Mouse (Mus musculus) myocyte (in vitro differentiated cells): ENCODE results near the gene Smg1. TPM values are rescaled to one million over a fixed set of nuclear protein-coding genes. Genes with fewer than 3 reads are reported as not detected.

ENCODE experiments used
- H3K27me3 ChIP-seq: one replicate; pipeline ENCODE4 v1.6.1; 2011; ENCODE audit not compliant: control insufficient read depth, insufficient read depth, insufficient read length
- H3K36me3 ChIP-seq: one replicate; pipeline ENCODE4 v1.6.1; 2011; ENCODE audit not compliant: control insufficient read depth, insufficient read depth
- H3K4me2 ChIP-seq: one replicate; pipeline ENCODE4 v1.6.1; 2011; ENCODE audit warnings: low read depth, control low read depth
- H3K4me3 ChIP-seq: one replicate; pipeline ENCODE4 v1.5.1; 2011; ENCODE audit warnings: mild to moderate bottlenecking, control low read depth, moderate library complexity
- H3K79me2 ChIP-seq: one replicate; pipeline ENCODE4 v1.6.1; 2011; ENCODE audit not compliant: control insufficient read depth, insufficient read depth
- H3ac ChIP-seq: one replicate; pipeline ENCODE4 v1.6.1; 2011; ENCODE audit not compliant: control insufficient read depth, insufficient read length
- CEBPB ChIP-seq: IDR thresholded peaks from 2 replicates; pipeline ENCODE4 v1.6.1; 2011; ENCODE audit warnings: mild to moderate bottlenecking, moderate library complexity; ENCODE audit not compliant: poor library complexity, insufficient read depth, severe bottlenecking
- E2F4 ChIP-seq: IDR thresholded peaks from one replicate; pipeline ENCODE4 v1.6.1; 2011; ENCODE audit warnings: mild to moderate bottlenecking, control low read depth, moderate library complexity; ENCODE audit not compliant: insufficient read depth
- MAX ChIP-seq: IDR thresholded peaks from one replicate; pipeline ENCODE4 v1.6.1; 2011; ENCODE audit warnings: low read depth, mild to moderate bottlenecking, control low read depth
- MYOD1 ChIP-seq, 3 experiments: IDR thresholded peaks; one replicate each; pipeline ENCODE4 v1.6.1; 2011; ENCODE audit warnings: control low read depth in 2 of 3, low read depth in 2 of 3, mild to moderate bottlenecking in 2 of 3, moderate library complexity in 1 of 3; ENCODE audit not compliant: insufficient read length in 2 of 3, control insufficient read depth in 1 of 3
- MYOG ChIP-seq, 3 experiments: IDR thresholded peaks; one replicate each; pipeline ENCODE4 v1.6.1; 2011; ENCODE audit warnings: control low read depth in 2 of 3, low read depth in 2 of 3, mild to moderate bottlenecking in 2 of 3; ENCODE audit not compliant: insufficient read length in 2 of 3, control insufficient read depth in 1 of 3, insufficient read depth in 1 of 3
- POLR2A ChIP-seq: IDR thresholded peaks from one replicate; pipeline ENCODE4 v1.6.1; 2011; ENCODE audit warnings: low read depth, mild to moderate bottlenecking, control low read depth, moderate library complexity; ENCODE audit not compliant: insufficient read length
- POLR2AphosphoS2 ChIP-seq: IDR thresholded peaks from one replicate; pipeline ENCODE4 v1.6.1; 2011; ENCODE audit warnings: low read depth, control low read depth; ENCODE audit not compliant: insufficient read length
- REST ChIP-seq: IDR thresholded peaks from one replicate; pipeline ENCODE4 v1.6.1; 2011; ENCODE audit warnings: mild to moderate bottlenecking, control low read depth, moderate library complexity; ENCODE audit not compliant: insufficient read depth, insufficient read length
- SRF ChIP-seq: IDR thresholded peaks from one replicate; pipeline ENCODE4 v1.6.1; 2011; ENCODE audit warnings: low read depth; ENCODE audit not compliant: control insufficient read depth, insufficient read length
- TCF12 ChIP-seq: IDR thresholded peaks from one replicate; pipeline ENCODE4 v1.6.1; 2011; ENCODE audit warnings: mild to moderate bottlenecking, control low read depth; ENCODE audit not compliant: poor library complexity, insufficient read depth, severe bottlenecking
- TCF3 ChIP-seq: IDR thresholded peaks from one replicate; pipeline ENCODE4 v1.6.1; 2011; ENCODE audit warnings: low read depth, control low read depth; ENCODE audit not compliant: insufficient read length
- USF1 ChIP-seq: IDR thresholded peaks from one replicate; pipeline ENCODE4 v1.6.1; 2011; ENCODE audit warnings: low read depth, mild to moderate bottlenecking, control low read depth, moderate library complexity
- polyA plus RNA-seq: library from polyadenylated mRNA; unstranded; fragments of >200 nt; fragmentation: generic; extraction: Trizol; gene quantifications from one replicate; pipeline ENCODE4 v1.2.1, GENCODE M21; 2012; ENCODE audit warnings: missing spikeins

Gene Smg1
- polyA plus RNA-seq, 1 experiment: 7.9 TPM

- Histone ChIP-seq H3K4me2 (peak overlapping the region; percentile 88), H3K27me3 (no peaks in the 10 kb centered on the region), H3K36me3 (no peaks in the 10 kb centered on the region), H3K79me2 (peaks cover 50% of the 10 kb centered on the region), H3ac (peak overlapping the region; percentile 95), H3K4me3 (peak overlapping the region; percentile 66)
- TF ChIP-seq REST (no peak), MYOD1 (IDR thresholded peaks at IDR 0.05; ENCODE audit: control insufficient read depth in 1 of 3, insufficient read length in 2 of 3, low read depth in 2 of 3) (no peak), POLR2AphosphoS2 (no peak), TCF12 (no peak), USF1 (no peak), MYOG (IDR thresholded peaks at IDR 0.05; ENCODE audit: control insufficient read depth in 1 of 3, insufficient read depth in 1 of 3, insufficient read length in 2 of 3, low read depth in 2 of 3) (no peak)
Observed at GRCm38 (mm10) chr7:118242911-118243412, 508 bp downstream of the Smg1 start.

GRCm38 (mm10) chr7:118242309-118242708 is 1.2 kb downstream of the Smg1 start:
- Histone ChIP-seq H3K79me2 (peaks cover 56% of the 10 kb centered on the region), H3ac (peak overlapping the region; percentile 95), H3K4me3 (peak overlapping the region; percentile 66), H3K36me3 (no peaks in the 10 kb centered on the region), H3K4me2 (peak overlapping the region; percentile 88), H3K27me3 (no peaks in the 10 kb centered on the region)
- TF ChIP-seq MYOD1 (IDR thresholded peaks at IDR 0.05; ENCODE audit: control insufficient read depth in 1 of 3, insufficient read length in 2 of 3, low read depth in 2 of 3): no peak
- TF ChIP-seq E2F4: no peak
- no peak for TF ChIP-seq CEBPB
- TF ChIP-seq POLR2A: no peak
- TF ChIP-seq MAX: no peak
- no peak for TF ChIP-seq POLR2AphosphoS2

GRCm38 (mm10) chr7:118240402-118240801 is 3.1 kb downstream of the Smg1 start:
- TF ChIP-seq REST (no peak), SRF (no peak), E2F4 (no peak), POLR2A (no peak), CEBPB (no peak), POLR2AphosphoS2 (no peak), USF1 (no peak), MYOG (IDR thresholded peaks at IDR 0.05; ENCODE audit: control insufficient read depth in 1 of 3, insufficient read depth in 1 of 3, insufficient read length in 2 of 3, low read depth in 2 of 3) (no peak), MAX (no peak), TCF3 (no peak), TCF12 (no peak)
- Histone ChIP-seq H3K79me2 (peaks cover 75% of the 10 kb centered on the region), H3ac (no peak overlapping the region), H3K4me3 (no peak overlapping the region), H3K4me2 (no peak overlapping the region), H3K27me3 (no peaks in the 10 kb centered on the region), H3K36me3 (no peaks in the 10 kb centered on the region)

GRCm38 (mm10) chr7:118239996-118240395 is 3.5 kb downstream of the Smg1 start:
- TF ChIP-seq CEBPB (no peak), USF1 (no peak), MYOD1 (IDR thresholded peaks at IDR 0.05; ENCODE audit: control insufficient read depth in 1 of 3, insufficient read length in 2 of 3, low read depth in 2 of 3) (no peak), MAX (no peak), POLR2A (no peak), E2F4 (no peak), REST (no peak), POLR2AphosphoS2 (no peak), TCF12 (no peak), TCF3 (no peak), SRF (no peak), MYOG (IDR thresholded peaks at IDR 0.05; ENCODE audit: control insufficient read depth in 1 of 3, insufficient read depth in 1 of 3, insufficient read length in 2 of 3, low read depth in 2 of 3) (no peak)
- Histone ChIP-seq H3ac (no peak overlapping the region), H3K4me2 (peak overlapping the region; percentile 30), H3K27me3 (no peaks in the 10 kb centered on the region), H3K79me2 (peaks cover 79% of the 10 kb centered on the region), H3K4me3 (no peak overlapping the region), H3K36me3 (no peaks in the 10 kb centered on the region)

- no peak overlapping the region for H3ac ChIP-seq
- no peaks in the 10 kb centered on the region for H3K36me3 ChIP-seq
- H3K4me2 ChIP-seq: no peak overlapping the region
- H3K27me3 ChIP-seq: no peaks in the 10 kb centered on the region
- TF ChIP-seq POLR2AphosphoS2 (no peak), USF1 (no peak)
- peaks cover 99% of the 10 kb centered on the region for H3K79me2 ChIP-seq
- H3K4me3 ChIP-seq: no peak overlapping the region
Observed at GRCm38 (mm10) chr7:118236949-118237348, 6.5 kb downstream of the Smg1 start.
